Mouse (Mus musculus) NIH3T3 (cell line): ENCODE results near the gene Ccdc59.

ENCODE experiments used
- DNase-seq: peaks from one replicate; pipeline ENCODE4 v3.0.0-alpha.2; 2012; ENCODE audit warnings: low read depth

The Ccdc59 gene

DNA sequence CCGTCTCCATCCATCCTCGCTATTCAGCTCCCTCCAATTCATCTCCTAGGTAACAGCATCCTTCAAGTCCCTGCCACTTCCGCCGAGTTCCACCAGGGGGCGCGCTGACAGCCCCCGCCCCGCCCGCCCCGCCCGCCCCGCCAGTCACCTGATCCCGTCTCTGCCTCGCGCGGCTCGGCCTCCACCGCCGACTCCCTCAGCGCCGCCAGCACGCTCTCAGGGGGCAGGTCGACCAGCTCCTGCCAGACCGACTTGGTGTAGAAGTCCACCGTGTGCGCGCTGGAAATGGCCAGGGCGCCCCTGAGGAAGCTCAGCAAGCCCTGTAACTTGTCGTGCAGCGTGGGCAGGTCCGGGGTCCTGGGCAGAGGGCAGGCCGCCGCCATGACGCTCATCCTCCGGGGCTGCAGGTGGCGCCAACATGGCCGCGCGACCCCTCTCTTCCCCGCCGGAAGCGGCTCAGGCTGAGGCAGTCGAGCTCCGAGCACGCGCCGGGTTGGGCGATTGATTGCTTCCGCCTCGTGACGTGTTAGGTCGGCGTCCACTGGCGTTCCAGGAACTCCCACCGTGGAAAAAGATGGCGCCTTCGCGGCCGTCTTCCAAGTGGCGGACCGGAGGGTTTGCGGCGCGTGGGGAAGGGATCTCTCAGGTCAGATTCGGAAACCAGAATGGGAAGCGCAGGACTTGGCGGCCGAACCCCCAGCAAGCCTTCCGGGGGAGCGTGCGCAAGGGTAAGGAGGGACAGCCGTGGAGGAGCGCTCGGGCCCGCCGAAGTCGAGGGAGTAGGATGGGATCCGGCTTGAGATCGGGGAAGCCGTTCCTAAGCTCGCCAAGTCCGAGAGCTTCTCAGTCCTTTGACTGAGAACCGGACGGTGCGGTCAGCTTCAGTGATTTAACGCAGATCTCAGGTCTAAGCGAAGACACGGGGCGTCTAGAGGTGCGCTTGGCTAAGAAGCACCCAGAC lies at the start of gene Ccdc59, which contains the start of gene Mettl25:
Gene Ccdc59, plus strand, starts transcription at position 140 of the 961 bp plus-strand sequence.
Gene Mettl25, minus strand, starts transcription at position 453 of the 961 bp plus-strand sequence.
- peak; percentile 99 for DNase-seq

DNA sequence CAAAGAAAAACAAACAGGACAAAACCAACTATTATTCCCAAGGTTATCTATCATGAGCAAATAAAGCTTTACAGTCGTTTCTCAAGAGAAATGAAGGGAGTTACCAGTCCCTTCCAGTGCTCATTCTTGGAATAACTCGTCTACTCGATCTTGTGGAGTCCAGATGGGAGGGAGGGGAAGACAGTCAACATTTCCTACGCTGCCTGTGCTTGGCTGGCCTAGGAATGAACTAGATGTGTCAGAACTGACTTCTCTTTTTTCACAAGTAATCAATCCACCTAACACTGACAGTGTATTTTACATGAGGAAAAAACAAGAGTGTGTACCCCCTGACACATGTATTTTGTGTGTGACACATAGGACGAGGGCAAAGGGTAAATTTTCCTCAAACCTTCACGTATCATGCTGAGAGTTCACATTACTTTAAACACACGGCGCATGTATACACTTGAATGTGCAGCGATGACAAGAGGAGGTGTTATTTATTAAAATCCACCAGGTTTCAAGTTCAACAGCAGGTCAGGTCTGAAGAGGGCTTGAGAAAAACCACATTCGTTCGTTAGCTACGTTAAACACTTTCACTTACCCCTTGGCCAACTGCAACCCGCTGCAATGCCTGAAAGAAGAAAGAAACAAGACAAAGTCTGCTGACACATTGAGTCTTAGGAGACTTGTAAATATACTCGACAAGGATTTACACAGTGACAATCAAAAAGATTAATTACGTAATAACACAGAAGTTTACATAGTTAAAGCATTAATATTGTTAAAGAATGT lies 46.9 kb upstream of the Ccdc59 start:
- DNase-seq, result no peak

- DNase-seq, result no peak
Observed at GRCm38 (mm10) chr10:105797250-105797924, 43.5 kb upstream of the Ccdc59 start.

DNA sequence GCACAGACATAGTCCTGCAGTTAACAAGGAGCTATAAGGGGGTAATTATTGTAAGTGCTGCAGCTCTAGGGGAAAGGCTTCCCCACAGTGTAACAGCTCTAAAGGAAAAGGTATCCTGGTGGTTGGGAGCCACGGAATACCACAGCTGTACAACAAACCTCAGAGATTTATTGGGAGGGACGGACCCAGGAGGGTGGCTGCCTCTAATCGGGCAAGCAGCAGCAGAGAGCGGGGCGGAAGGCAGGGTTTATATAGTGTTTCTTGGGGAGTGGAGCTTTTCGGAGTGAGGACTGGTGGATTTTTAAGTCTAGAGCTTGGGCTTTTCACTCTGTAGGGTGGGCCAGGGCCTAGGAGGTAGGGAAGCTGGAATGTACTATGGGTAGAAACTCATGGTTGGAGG lies 39.7 kb upstream of the Ccdc59 start:
- DNase-seq, result no peak

DNA sequence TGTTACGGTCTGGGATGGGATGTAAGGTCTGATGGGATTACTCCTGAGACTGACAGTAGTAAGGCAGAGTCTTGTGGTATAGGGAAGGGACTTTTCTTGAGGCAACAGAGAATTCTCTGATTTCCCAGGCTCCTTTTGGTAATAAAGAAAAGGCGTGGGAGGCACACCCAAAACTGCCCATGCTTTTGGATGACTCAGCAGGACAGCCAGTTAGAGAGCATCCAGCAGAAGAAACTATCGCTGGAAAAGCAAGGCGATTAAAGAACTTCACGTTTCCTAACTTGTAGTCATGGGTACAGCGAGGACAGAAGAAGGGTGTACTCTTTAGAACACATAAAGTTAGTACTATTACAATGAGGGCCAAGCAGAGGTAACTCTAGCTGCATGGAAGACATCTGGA lies 38.7 kb upstream of the Ccdc59 start:
- peak; percentile 7 for DNase-seq

DNA sequence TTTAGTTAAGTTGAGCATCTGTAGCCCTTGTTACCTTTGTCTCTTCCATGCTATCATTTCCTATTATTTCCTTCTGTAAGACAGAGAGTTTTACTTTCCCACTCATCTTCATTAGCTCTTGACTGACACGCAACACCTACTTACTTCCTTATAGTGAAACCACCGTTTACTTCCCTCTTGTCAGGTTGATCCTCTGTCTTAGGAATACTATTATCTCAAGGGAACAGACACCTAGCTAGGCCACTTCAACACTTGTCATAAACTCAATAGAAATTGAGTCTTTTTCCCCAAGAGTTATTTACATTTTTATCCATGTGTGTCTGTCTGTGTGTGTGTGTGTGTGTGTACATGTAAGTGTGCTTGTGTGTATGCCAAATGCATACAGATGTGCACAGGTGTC lies 37.4 kb upstream of the Ccdc59 start:
- no peak for DNase-seq

GRCm38 (mm10) chr10:105806259-105807010 lies 34.4 kb upstream of the Ccdc59 start:
- no peak for DNase-seq

DNA sequence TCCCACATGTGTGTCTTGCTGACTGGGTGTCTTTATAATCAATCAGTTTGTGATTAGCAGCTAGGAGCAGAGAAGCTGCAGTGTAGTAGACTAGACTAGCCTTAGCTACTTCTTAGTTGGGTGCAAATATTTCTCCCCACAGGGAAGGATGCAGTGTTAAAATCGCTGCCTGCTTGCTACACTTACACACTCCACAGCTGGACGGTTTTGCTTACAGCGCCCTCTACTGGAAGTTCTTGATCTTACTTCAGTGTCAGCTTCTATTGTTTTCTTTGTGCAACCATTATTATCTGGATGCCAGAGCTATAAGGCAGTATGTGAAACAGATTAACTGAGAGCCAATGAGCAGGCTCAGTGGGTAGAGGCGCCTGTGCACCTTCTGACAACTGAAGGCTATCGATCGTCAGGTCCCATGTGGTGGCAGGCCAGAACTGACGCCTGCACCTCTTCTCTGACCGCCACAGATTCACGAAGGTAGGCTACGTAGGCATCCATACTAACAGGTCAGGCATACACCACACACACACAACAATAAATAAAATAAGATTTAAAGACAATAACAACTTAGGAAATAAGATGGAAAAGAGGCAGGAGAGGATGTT lies 6.1 kb upstream of the Ccdc59 start:
- peak; percentile 68 for DNase-seq

GRCm38 (mm10) chr10:105842574-105842973 lies 1.7 kb downstream of the Ccdc59 start:
- DNase-seq, result no peak

DNA sequence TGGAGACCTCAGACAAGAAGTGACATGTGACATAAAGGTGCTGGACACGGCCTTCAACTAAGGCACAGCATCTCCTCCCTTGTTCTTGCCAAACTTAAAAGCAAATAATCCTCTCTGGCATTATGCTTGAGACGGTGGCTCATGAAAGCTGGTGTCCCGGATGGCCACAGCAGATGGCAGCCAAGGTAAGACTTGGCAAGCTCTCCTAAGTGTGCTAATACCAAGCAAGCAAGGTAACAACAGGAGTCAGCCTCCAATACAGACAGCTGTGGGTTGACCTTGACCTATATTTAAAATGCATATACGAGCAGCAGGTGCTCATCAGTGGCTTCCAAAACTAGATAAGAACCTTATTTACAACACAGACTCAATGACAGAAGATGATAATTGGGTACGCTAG lies 9.4 kb downstream of the Ccdc59 start:
- no peak for DNase-seq

GRCm38 (mm10) chr10:105851136-105851535 lies 10.3 kb downstream of the Ccdc59 start:
- no peak for DNase-seq

DNA sequence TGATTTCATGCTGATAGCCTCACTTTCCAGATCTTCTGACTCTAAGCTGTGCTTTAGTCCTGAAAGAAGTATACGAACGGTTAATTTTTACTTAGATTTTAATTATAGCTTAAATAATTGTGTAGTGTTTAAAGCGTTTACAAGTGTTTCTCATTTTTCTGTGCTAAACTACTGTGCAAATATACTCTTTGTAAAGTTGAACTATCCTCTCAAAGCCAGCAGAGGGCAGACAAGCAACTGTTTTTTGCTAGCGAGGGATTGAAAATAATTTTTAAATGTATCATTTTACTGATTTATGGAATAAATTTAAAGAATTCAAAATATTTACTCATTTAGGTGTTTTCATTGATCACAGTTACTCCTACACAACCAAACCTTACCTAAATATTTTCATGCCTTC lies 26.4 kb downstream of the Ccdc59 start:
- DNase-seq, result peak; percentile 40
